Mouse (Mus musculus) 416B (cell line): ENCODE results near the gene Cysrt1.
"Not testable (repeated sequence)": the region's sequence is repeated elsewhere in the genome, so short reads cannot be mapped to it uniquely, and the experiment has no call there.

ENCODE experiments used
- DNase-seq: peaks from one replicate; pipeline ENCODE4 v3.0.0; 2011; ENCODE audit warnings: low read depth

Cysrt1 gene

GRCm38 (mm10) chr2:25264851-25265250 lies 22.6 kb upstream of the Cysrt1 start:
- DNase-seq: no peak

GRCm38 (mm10) chr2:25264286-25264660 lies 22.0 kb upstream of the Cysrt1 start:
- no peak for DNase-seq

- no peak for DNase-seq
These were observed 21.5 kb upstream of the Cysrt1 start for GRCm38 (mm10) chr2:25263623-25264285.

- peak; percentile 54 for DNase-seq
These were observed 20.8 kb upstream of the Cysrt1 start for GRCm38 (mm10) chr2:25262795-25263622.

- DNase-seq: peak; percentile 99
These were observed 20.1 kb upstream of the Cysrt1 start, which contains the start of gene Tprn for GRCm38 (mm10) chr2:25262291-25262767. Tprn (plus strand) TSS chr2:25262618.

- no peak for DNase-seq
These were observed 19.6 kb upstream of the Cysrt1 start for GRCm38 (mm10) chr2:25261870-25262269.

GRCm38 (mm10) chr2:25258887-25259286 lies 16.6 kb upstream of the Cysrt1 start:
- peak; percentile 55 for DNase-seq

GRCm38 (mm10) chr2:25257250-25257649 lies 15.0 kb upstream of the Cysrt1 start:
- DNase-seq: not testable (repeated sequence)

GRCm38 (mm10) chr2:25256443-25257109 lies 14.3 kb upstream of the Cysrt1 start:
- peak; percentile 89 for DNase-seq

- peak; percentile 91 for DNase-seq
These were observed 13.1 kb upstream of the Cysrt1 start, which contains the start of gene Tmem203 for GRCm38 (mm10) chr2:25255284-25255779. Tmem203 (plus strand) TSS chr2:25255439.

- peak; percentile 55 for DNase-seq
These were observed 10.1 kb upstream of the Cysrt1 start for GRCm38 (mm10) chr2:25252331-25252730.

- DNase-seq: no peak
These were observed 4.2 kb upstream of the Cysrt1 start, which contains the start of gene AL732309.1 for GRCm38 (mm10) chr2:25246183-25247072. AL732309.1 (minus strand) TSS chr2:25246863.

- no peak for DNase-seq
These were observed 1.9 kb upstream of the Cysrt1 start for GRCm38 (mm10) chr2:25244144-25244543.

- no peak for DNase-seq
These were observed 1.1 kb upstream of the Cysrt1 start for GRCm38 (mm10) chr2:25243342-25243741.

- DNase-seq: no peak
These were observed 845 bp downstream of the Cysrt1 start for GRCm38 (mm10) chr2:25241438-25241775.

GRCm38 (mm10) chr2:25240723-25241437 lies 1.4 kb downstream of the Cysrt1 start:
- no peak for DNase-seq

- no peak for DNase-seq
These were observed 1.9 kb downstream of the Cysrt1 start for GRCm38 (mm10) chr2:25240310-25240709.

GRCm38 (mm10) chr2:25239766-25240165 lies 2.5 kb downstream of the Cysrt1 start:
- DNase-seq: no peak

- DNase-seq: no peak
These were observed 4.1 kb downstream of the Cysrt1 start for GRCm38 (mm10) chr2:25238106-25238505.

GRCm38 (mm10) chr2:25237522-25237921 lies 4.7 kb downstream of the Cysrt1 start:
- DNase-seq: no peak

GRCm38 (mm10) chr2:25236614-25237013 lies 5.6 kb downstream of the Cysrt1 start, which contains the start of gene Rnf224:
Rnf224 (minus strand) TSS chr2:25236787.
- no peak for DNase-seq
